Mouse (Mus musculus) heart, postnatal 36 days (tissue): ENCODE data around the gene Tnpo3. TPM values are rescaled to one million over a fixed set of nuclear protein-coding genes. Genes with fewer than 3 reads are reported as not detected.
"Not testable (repeated sequence)": the region's sequence is repeated elsewhere in the genome, so short reads cannot be mapped to it uniquely, and the experiment has no call there.

ENCODE experiments used
- DNase-seq, 2 experiments: peaks; one replicate each; pipeline ENCODE4 v3.0.0; 2021 to 2022
- intact Hi-C: fragments of 180-260 bp; cut with DNase I; formaldehyde crosslinking; loops from one replicate; pipeline ENCODE4 v1.15.1; 2025
- total RNA-seq, 2 experiments: library from RNA; stranded (reverse); gene quantifications; 2 replicates each; pipeline ENCODE4 v1.2.3; 2021

Gene Tnpo3
- total RNA-seq, 2 experiments from 2014 or later, result 43.0 to 43.6 TPM

DNA sequence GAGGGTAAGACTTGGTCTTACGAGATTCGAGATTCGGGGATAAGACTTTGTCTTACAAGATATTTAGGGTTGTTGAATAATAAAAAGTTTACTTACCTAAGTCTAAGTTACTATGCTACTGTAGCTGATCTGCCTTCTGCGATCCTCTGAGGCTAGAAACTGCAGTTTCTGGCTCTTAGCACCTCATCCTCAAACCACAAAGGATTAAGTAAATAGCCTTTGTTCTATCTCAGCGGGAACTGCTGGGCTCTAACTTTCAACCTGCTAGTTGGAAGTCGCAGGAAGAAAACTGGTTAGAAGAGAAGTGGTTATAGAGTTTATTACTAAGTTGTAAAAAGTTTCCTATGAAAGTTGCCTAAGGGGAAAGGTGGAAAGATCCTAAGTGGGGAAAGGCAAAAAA is 12.6 kb upstream of the Tnpo3 start:
- intact Hi-C loops, result no loop called here
- DNase-seq, result no peak

DNA sequence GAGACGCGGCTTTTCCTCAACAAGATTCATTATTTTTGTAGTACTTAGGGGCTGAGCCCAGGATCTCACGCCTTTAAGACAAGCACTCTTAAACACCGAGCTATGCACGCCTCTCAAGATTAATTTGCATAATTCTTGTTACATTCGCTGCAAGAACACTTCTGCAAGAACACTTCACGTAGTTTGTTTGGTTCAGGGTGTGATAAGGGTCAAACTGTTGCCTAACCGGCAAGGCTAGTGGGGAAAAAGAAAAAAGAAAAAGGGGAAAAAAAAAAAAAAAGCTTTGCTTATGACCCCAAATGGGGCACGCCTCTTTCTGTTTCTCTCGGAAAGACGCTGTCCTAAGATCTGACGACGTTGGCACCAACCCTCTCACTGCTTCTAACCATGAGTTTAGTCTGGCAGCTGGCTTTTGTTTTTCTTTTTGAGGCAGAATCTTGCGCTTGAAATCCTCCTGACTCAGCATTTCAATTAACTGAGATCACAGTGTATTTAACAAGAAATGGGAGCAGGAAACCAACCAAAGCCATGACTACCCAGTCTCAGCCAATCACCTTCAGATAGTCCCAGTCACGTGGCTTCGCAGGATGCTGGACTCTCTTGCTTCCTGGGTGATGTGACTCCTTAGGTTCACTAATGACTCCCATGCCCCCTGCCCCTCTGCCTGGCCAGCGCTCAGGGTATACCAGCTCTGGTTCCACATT is 11.3 kb upstream of the Tnpo3 start:
- intact Hi-C loops, result no loop called here
- no peak for DNase-seq

DNA sequence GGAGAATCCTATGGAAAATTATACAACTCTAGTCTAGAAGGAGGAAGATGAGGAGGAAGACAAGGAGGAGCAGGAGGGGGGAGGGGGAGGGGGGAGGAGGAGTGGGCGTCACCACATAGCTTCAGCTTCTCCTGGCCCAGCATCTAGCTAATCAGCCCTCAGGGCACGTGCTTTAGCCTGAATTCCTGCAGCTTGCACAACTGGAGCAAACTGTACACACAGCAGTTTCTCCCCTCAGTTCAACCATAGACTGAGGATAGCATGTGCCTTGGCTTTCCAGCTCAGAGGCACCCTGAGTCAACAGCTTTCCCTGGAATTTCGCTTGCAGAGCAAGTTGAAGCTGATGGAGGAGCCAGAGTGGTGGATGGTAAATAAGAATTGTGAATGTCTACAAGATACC is 10.5 kb upstream of the Tnpo3 start:
- intact Hi-C loops, result no loop called here
- no peak for DNase-seq

DNA sequence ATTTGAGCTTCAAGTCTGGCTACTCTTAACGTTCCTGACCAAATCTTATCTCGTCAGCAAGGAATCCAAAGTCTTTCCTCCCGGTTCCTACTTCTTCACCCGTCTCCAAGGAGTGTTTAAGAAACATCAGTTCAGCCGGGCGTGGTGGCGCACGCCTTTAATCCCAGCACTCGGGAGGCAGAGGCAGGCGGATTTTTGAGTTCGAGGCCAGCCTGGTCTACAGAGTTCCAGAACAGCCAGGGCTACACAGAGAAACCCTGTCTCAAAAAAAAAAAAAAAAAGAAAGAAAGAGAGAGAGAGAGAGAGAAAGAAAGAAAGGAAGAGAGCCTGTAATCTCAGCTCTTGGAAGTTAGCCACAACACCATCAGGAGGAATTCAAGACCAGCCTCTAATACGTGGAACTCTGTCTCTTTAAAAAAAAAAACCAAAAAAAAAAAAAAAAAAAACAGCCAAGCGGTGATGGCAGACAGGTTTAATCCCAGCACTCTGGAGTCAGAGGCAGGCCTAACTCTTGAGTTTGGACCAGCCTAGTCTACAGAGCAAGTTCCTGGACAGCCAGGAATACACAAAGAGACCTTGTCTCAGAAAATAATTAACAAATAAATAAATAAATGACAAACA is 443 bp upstream of the Tnpo3 start:
- intact Hi-C loops, DNase-seq: not testable (repeated sequence)

DNA sequence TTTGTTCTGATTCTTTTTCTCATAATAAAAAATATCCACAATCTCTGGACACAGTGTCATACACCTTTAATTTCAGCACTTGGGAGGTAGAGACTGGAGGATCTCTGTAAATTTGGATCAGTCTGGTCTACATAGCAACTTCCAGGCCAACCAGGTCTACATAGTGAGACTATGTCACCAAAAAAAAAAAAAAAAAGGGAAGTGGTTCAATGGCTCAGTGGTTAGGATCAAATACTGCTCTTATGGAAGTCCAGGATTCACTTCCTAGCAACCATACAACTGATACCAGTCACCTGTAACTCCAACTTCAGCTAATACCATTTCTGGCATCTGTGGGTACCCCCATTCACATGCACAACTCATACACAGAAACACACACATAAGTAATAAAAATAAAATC is 9.5 kb downstream of the Tnpo3 start:
- DNase-seq, result no peak
- intact Hi-C loops, result no loop called here

DNA sequence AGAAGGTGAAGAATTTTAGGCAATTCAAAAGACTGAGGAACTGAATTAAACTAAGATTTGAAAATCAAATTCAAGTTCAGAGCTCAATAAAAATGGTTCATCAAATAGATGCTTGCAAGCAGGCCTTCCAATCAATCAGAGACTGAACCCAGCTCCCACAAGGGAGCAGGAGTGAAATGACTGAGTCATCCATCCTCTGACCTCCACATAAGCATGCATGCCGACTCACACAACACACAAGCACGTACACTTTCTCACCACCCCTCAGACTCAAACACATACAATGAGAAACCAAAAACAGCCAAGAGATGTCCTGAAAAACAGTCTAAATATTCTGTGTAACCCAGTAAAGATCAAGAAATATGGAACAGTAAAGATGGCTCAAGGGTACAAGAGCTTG is 14.0 kb downstream of the Tnpo3 start:
- intact Hi-C loops, result no loop called here
- no peak for DNase-seq

DNA sequence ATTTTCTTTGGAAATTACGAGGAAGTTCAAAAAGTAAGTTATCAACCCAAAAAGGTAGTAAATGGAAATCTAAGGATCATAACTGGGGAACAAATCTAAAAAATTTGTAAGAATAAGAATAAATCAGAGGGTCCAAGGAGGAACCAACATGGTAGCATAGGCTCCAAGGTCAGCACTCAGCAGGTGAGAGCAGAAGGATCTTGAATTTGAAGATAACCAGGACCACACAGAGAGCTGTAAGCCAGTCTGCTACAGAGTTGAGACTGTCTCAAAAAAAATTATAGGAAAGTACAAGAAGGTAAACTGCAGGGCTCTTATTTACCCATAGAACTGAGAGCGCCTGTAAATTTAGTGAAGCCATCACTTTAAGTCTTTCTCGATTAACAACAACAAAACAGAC is 28.5 kb downstream of the Tnpo3 start:
- intact Hi-C loops, result no loop called here
- no peak for DNase-seq

DNA sequence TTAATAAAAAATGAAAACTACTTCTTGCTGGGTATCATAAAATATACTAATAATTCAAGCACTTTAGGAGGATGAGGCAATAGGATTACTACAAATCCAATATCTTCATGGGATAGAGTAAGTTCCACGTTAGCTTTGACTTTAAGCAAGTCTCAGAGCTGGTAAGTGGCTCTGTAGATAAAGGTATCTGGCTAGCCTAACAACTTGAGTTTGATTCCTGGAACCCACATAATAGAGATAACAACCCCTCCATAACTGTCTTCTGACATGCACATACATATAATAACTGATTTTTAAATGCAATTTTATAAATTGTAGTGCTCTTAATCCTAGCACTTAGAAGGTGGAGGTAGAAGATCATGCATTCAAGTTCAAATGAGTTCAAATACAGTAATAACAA is 28.9 kb downstream of the Tnpo3 start:
- no peak for DNase-seq
- intact Hi-C loops, result no loop called here

DNA sequence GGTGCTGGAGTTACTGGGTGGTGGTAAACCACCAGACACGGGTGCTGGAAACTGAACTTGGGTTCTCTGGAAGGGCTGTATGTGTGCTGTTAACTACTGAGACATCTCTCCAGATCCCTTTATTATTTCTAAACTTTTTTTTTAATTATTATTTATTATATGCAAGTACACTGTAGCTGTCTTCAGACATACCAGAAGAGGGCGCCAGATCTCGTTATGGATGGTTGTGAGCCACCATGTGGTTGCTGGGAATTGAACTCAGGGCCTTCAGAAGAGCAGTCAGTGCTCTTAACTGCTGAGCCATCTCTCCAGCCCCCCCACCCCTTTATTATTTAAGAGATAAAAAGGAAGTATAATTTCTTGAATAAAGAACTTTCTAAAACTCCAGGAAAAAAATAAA is 33.3 kb downstream of the Tnpo3 start:
- DNase-seq, intact Hi-C loops: not testable (repeated sequence)

DNA sequence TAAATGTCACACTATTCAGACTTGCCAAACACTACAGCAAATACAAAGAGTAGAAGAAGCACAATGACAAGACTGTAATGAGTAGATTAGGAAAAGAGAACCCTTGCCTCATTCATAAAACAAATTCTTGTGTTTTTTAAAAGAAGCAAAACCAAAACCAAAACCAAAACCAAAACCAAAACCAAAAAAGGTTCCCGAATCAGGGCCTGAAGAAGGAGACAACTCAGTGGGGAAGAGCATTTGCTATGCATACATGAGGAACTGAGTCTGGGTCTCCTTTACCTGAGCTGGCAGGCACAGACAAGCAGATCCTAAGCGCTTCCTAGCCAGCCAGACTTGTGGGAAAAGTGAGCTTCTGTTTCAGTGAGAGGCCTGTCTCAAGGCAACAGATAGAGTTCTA is 52.6 kb downstream of the Tnpo3 start:
- DNase-seq, result no peak
- intact Hi-C loops, result no loop called here

DNA sequence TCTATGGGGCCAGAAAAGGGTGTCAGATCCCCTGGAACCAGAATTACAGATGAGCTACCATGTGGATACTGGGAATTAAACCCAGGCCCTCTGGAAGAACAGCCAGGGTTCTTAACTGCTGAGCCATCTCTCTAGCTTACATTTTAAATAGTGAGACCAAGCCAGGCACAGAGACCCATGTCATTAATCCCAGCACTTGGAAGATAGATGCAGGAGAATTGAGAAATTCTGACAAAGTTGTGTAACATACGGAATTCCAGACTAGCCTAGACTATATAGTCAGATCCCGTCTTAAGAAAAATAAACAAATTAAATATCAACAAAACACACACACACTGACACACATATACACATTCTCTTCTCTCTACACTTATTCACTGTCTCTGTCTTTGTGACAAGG is 57.2 kb downstream of the Tnpo3 start:
- intact Hi-C loops, result no loop called here
- DNase-seq, result no peak

DNA sequence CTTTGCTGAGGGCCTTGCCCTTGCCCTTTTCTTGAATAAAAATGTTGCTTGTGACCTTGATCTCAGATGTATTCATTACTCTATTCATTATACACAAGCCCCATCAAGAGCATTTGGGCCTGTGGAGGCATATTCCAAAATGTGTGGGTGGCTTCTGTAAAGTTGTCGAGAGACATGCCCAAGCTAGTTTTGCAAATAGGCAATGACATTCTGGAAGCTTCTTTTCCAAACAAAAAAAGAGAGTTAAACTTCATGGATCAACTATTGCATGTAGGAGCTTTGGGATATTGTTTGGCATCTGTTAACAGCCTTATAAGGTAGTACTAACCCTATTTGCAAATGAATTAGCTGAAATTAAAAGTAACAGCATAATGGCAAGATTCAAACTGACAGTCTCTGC is 61.6 kb downstream of the Tnpo3 start:
- no peak for DNase-seq

DNA sequence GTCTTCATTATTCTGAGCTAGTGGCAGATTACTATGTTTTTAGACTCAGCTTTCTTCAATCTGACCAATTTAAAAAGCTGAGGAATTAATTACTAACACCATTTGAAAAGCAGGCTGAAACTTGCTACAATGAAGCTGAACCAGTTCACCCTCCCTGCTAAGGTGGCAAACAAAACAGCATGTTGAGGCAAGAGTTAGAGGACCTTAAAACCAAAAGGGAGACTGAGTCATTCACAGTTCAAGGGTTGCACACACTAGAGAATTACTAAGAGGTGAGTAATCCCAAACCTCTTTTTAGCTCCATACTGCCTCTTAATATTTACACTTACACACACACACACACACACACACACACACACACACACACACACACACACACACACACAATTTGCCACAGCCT is 62.1 kb downstream of the Tnpo3 start:
- no peak for DNase-seq
- intact Hi-C loops, result no loop called here

More for the DNA sequence above, 61.6 kb downstream of the Tnpo3 start:
- intact Hi-C loops, result no loop called here

DNA sequence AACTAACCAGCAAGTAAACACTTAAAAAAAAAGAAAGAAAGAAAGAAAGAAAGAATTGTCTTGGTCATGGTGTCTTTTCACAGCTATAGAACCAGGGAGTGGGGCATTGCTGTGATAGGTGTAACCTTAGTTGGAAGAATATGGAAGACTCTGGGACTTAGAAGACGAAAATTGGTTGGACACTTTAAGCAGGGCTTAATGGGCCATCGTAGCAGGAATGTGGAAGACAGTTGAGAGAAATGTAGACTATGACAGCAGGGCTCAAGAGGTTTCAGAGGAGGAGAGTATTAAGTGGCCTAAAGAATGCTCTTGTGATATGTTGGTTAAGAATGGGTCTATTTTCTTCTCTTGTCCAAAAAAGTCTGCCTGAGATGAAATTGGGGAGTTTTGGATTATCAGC is 64.1 kb downstream of the Tnpo3 start:
- intact Hi-C loops, result no loop called here
- DNase-seq, result no peak

DNA sequence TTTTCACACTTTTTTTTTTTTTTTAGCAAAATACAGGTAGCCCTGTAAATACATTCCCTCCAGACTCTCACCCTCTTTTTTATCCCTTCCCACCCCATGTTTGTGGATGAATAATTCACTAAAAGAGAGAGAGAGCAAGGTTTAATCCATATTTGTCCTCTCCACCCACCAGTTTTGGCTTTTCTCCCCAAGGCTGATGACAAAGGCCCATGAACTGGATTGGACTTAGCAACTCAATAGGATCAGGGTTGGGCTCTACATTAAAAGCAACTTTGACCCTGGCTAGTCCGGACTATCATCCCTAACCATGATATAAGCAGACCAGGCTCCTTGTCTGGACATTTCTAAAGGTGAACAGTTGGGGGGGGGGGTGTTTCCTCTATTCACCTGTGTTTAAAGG is 68.7 kb downstream of the Tnpo3 start:
- DNase-seq, result no peak

DNA sequence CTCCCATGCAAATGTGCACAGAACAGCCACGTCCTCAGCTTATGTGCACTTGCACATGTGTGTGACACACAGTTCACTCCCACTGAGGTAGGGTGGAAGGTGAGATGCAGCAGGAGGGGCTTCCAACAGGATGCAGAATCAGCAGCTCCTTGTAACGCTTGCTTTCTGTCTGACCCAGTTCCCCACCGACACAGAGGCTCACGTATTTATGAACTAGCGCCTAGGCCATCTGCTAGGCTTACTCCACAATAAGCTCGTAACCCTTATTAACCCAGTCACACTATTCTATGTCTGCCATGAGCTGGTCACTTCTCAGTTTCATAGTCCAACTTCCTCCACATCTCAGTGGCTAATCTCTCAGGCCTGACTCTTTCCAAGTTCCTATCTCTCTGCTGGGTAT is 69.5 kb downstream of the Tnpo3 start:
- intact Hi-C loops, result no loop called here
- no peak for DNase-seq

More for the DNA sequence above, 68.7 kb downstream of the Tnpo3 start:
- intact Hi-C loops, result no loop called here

DNA sequence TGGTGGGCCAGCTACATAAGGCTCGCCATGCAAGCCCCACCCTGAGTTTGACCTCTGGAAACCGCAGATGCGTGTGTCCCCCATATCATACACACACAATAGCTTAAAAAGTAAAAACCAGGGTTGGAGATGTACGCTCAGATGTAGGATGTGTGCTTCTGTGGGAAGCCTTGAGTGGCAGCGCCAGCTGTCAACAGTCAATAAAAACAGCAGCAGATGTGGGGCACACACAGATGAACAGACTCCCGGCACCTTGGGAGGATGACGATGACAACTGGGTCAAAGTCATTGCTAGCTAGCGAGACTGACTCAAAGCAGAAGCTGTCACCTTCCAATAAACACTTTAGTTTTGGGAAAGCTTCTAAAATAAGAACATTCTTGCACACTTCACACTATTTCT is 70.2 kb downstream of the Tnpo3 start:
- DNase-seq, result no peak
- intact Hi-C loops, result no loop called here

DNA sequence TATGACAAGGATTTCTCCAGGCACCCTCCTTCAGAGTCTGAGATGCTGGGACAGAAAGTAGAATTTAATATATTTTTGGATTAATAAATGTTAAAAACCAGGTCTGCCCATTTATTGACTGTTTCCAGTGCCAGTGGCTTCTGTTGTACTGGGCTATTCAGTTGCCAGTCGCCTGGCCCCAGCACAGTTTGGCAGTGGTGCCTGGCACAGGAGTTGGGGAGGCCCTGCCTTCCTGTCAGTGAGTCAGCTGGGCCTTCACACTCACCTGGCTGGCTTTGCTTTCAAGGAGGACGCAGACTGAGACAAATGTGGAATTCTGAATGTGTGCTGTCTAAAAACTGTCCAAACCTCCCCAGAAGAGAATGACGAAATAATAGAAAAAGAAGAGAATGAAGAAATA is 72.5 kb downstream of the Tnpo3 start:
- intact Hi-C loops, result no loop called here
- DNase-seq, result no peak

DNA sequence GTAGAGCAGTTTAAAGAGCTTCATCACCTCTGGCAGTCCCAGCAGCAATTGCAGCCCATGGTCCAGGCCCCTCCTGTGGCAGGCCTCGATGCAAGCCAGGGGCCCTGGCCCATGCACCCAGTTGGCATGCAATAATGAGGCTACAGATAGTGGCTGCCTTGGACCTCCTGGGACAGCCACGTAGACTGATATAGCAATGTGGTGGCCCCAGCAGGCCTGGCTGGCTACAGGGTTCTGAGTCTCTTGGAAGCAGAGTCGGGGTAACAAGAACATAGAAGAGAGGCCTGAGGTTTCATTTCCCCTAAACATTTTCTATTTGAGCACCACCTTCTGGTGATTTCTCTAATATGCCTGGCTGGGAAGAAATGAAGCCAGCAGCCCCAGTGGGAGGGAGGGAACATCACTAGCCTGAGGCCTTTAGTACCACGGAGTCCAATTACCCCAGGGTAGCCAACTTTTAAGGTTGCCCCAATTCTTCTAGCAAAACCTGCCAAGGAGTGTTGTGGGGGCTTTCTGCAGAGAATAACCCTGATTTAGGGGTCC is 73.0 kb downstream of the Tnpo3 start:
- intact Hi-C loops, result no loop called here
- no peak for DNase-seq

DNA sequence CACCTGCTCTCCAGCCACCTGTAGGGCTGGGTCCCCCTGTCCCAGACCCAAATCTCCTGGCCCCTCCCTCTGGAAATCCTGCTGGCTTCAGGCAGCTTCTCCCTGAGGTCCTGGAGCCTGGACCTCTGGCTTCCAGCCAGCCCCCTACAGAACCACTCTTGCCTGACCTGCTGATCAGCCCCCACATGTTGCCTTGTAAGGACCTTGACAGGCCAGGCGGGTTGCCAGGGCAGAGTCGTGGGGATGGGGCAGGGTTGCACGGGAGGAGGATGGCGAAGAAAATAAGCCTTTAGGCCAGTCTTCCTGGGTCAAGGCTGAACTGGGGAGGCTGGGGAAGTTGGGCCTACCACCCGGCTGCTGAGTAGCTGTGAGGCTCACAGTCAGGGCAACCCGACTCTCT is 74.4 kb downstream of the Tnpo3 start:
- DNase-seq, result no peak
- intact Hi-C loops, result no loop called here

DNA sequence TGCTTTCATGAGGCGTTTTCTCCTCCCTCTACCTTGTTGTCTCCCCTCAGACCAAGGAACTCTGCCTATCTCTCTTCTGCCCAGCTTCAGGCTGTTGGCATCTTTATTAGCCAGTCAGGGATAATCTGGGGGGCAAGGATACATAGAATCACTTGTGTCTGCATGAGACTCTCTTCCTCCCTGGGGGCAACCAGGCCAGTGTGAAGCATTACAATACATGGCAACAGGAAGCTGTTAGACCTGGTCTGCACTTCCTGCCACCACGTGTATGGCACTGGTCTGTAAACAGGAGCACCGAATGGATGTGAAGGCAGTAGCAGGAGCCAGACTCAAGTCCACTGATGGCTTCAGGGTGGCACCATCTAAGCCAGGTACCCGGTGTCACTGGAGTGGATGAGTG is 79.6 kb downstream of the Tnpo3 start:
- DNase-seq, result no peak
- intact Hi-C loops, result no loop called here

DNA sequence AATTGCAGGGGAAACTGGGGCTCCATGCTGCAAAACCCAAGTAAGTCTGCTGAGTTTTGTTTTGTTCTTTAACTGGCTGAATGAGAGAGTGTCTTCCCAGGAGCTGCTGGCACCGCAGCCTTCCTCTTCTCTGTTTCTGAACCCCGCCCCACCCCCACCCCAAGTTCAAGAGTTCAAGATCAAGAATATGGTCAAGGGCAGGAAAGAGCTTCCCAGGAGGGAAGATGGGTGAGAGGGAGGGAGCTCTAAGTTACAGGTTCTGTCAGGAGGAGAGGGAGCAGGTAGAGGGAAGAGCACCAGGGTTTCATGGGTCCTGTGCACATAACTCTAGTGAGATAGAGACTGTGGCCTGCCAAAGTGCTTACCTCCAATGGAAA is 80.3 kb downstream of the Tnpo3 start:
- no peak for DNase-seq
- intact Hi-C loops, result no loop called here
